Mouse (Mus musculus) ES-E14 (cell line): ENCODE measurements around the gene Itpk1. TPM values are rescaled to one million over a fixed set of nuclear protein-coding genes. Genes with fewer than 3 reads are reported as not detected.

Source experiments
- DNase-seq: peaks from one replicate; pipeline ENCODE4 v3.0.0-alpha.2; 2013; ENCODE audit warnings: low read depth, low spot score
- H3K27ac ChIP-seq: 2 replicates; pipeline ENCODE4 v1.5.1; 2012; ENCODE audit warnings: low read depth, mild to moderate bottlenecking, low read length, moderate library complexity, mixed read lengths; ENCODE audit not compliant: poor library complexity, insufficient read depth, severe bottlenecking
- H3K36me3 ChIP-seq: 2 replicates; pipeline ENCODE4 v1.6.1; 2012; ENCODE audit warnings: mild to moderate bottlenecking, low read length, moderate library complexity, mixed read lengths; ENCODE audit not compliant: control insufficient read depth, poor library complexity, insufficient read depth, severe bottlenecking
- H3K4me1 ChIP-seq, 2 experiments: fragments of 150-350 bp in 1 of 2; sonication (generic) in 1 of 2; 2 replicates each; pipeline ENCODE4 v1.6.1; 2012; ENCODE audit warnings: low read length in 2 of 2, mild to moderate bottlenecking in 1 of 2, mixed read lengths in 1 of 2; ENCODE audit not compliant: control insufficient read depth in 2 of 2, insufficient read depth in 2 of 2, poor library complexity in 1 of 2
- H3K4me3 ChIP-seq, 2 experiments: fragments of 150-350 bp in 1 of 2; sonication (generic) in 1 of 2; 2 replicates each; pipeline ENCODE4 v1.5.1; 2012; ENCODE audit warnings: low read length in 2 of 2, low read depth in 1 of 2, mild to moderate bottlenecking in 1 of 2, mixed read lengths in 1 of 2; ENCODE audit not compliant: insufficient read depth in 1 of 2, poor library complexity in 1 of 2, severe bottlenecking in 1 of 2
- H3K9ac ChIP-seq: 2 replicates; pipeline ENCODE4 v1.6.1; 2012; ENCODE audit warnings: low read depth, mild to moderate bottlenecking, low read length, mixed read lengths; ENCODE audit not compliant: poor library complexity, insufficient read depth, severe bottlenecking
- H3K9me3 ChIP-seq: fragments of 150-350 bp; sonication (generic); 2 replicates; pipeline ENCODE4 v1.6.1; 2012; ENCODE audit warnings: low read depth, mild to moderate bottlenecking, low read length; ENCODE audit not compliant: control insufficient read depth, insufficient read depth
- CHD2 ChIP-seq: IDR thresholded peaks from 2 replicates; pipeline ENCODE4 v1.6.1; 2014; ENCODE audit warnings: mild to moderate bottlenecking, low read depth, low read length, inconsistent platforms
- HCFC1 ChIP-seq: IDR thresholded peaks from 2 replicates; pipeline ENCODE4 v1.6.1; 2012; ENCODE audit warnings: low read length, inconsistent platforms, borderline replicate concordance; ENCODE audit not compliant: insufficient read depth
- MAFK ChIP-seq: IDR thresholded peaks from 2 replicates; pipeline ENCODE4 v1.6.1; 2014; ENCODE audit warnings: mild to moderate bottlenecking, low read depth, low read length, inconsistent platforms; ENCODE audit not compliant: insufficient read depth
- ZC3H11A ChIP-seq: IDR thresholded peaks from 2 replicates; pipeline ENCODE4 v1.6.1; 2012; ENCODE audit warnings: low read depth, mild to moderate bottlenecking, inconsistent platforms, low read length, borderline replicate concordance
- ZNF384 ChIP-seq: IDR thresholded peaks from 2 replicates; pipeline ENCODE4 v1.6.1; 2012; ENCODE audit warnings: low read depth, low read length, inconsistent platforms
- in situ Hi-C, 2 experiments: fragments of 600-800 bp; cut with MboI; formaldehyde crosslinking; loops; one replicate each; pipeline ENCODE4 v1.15.1; 2025; ENCODE audit warnings: low sequenced_read_pairs in 2 of 2, inconsistent platforms in 1 of 2; ENCODE audit not compliant: unreplicated experiment in 2 of 2
- total RNA-seq: library from RNA; depleted of rRNA; stranded (reverse); fragments of 300-350 nt; gene quantifications from 2 replicates; pipeline ENCODE4 v1.2.3, GENCODE M21; 2012

The Itpk1 gene
- total RNA-seq, 1 experiment: 33.1 TPM

GRCm38 (mm10) chr12:102710851-102711375 lies 6.2 kb upstream of the Itpk1 start:
- no peaks in the 10 kb centered on the region for H3K36me3 ChIP-seq
- no peak for DNase-seq

DNA sequence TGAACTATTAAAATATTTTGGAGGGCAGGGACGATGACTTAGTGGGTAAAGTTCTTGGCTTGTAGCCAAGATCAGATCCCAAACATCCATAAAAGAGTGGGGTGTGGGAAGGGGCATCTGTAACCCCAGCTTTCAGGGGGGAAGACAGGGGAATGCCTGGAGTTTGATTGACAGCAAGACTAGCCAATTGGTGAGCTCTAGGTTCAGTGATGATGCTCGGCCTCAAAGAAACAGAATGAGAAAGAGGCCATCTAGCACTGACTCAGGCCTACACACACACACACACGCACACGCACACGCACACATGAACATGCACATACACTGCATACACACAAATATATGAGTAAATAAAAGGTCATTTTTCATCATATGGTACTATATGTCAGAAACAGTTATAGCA lies 5.2 kb upstream of the Itpk1 start:
- in situ Hi-C loops: no loop called here
- H3K27ac ChIP-seq: no peak overlapping the region
- DNase-seq: no peak

More at GRCm38 (mm10) chr12:102710851-102711375, 6.2 kb upstream of the Itpk1 start:
- in situ Hi-C loops: no loop called here
- no peak overlapping the region for H3K4me3 ChIP-seq
- H3K27ac ChIP-seq: no peak overlapping the region
- no peak overlapping the region for H3K9ac ChIP-seq
- TF ChIP-seq ZC3H11A (no peak), CHD2 (no peak), ZNF384 (no peak)
- peaks cover 15 to 38% of the 10 kb centered on the region in 2 experiments for H3K4me1 ChIP-seq
- no peaks in the 10 kb centered on the region for H3K9me3 ChIP-seq

GRCm38 (mm10) chr12:102708220-102708619 lies 3.5 kb upstream of the Itpk1 start:
- in situ Hi-C loops: no loop called here
- Histone ChIP-seq H3K36me3 (no peaks in the 10 kb centered on the region), H3K27ac (peak overlapping the region; percentile 34; the same call in 1 of the 2 replicates), H3K9me3 (no peaks in the 10 kb centered on the region), H3K4me3 (no peak overlapping the region), H3K9ac (peak overlapping the region; percentile 63), H3K4me1 (peaks cover 8 to 32% of the 10 kb centered on the region in 2 experiments; a peak in 3 of 4 replicates)
- no peak for DNase-seq
- TF ChIP-seq CHD2 (no peak), MAFK (no peak), HCFC1 (no peak), ZC3H11A (no peak), ZNF384 (no peak)

More for the DNA sequence above, 5.2 kb upstream of the Itpk1 start:
- Histone ChIP-seq H3K4me1 (peaks cover 15 to 39% of the 10 kb centered on the region in 2 experiments), H3K9ac (no peak overlapping the region), H3K9me3 (no peaks in the 10 kb centered on the region), H3K4me3 (no peak overlapping the region), H3K36me3 (no peaks in the 10 kb centered on the region)
- TF ChIP-seq ZNF384 (no peak), ZC3H11A (no peak), CHD2 (no peak), MAFK (no peak), HCFC1 (no peak)

DNA sequence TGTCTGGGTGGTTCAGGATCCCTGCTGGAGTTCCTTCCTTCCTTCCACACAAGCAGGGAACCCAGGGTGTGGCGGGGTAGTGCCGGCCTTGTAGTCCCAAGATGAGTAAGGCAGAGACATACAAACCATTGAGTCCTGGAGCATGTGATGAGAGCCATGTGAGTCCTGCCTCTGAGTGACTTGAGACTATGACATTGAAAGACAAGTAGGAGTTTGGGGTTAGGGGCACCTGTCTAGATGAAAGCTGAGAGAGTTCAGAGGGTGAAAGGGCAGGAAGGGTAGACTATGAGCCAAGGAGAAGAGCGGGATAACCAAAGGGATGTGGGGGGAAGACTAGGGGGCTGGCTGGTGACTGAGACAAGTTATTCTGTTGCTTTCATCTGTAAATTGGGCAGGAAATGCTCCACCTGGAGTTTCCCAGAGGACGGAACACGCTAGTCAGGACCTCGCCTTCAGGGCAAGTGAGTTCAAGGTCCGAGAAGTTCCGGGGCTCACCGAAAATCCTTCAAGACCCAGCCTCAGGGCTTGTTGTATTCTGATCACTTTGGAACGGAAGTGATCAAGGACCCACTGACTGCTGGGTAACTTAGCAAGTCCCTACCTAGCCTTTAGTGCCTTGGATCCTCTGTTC lies 2.2 kb upstream of the Itpk1 start:
- TF ChIP-seq ZNF384: no peak
- TF ChIP-seq MAFK: no peak
- no peak for TF ChIP-seq CHD2
- no peak for TF ChIP-seq ZC3H11A
- TF ChIP-seq HCFC1: no peak
- DNase-seq: peak; percentile 83
- no peaks in the 10 kb centered on the region for H3K9me3 ChIP-seq
- in situ Hi-C loops: no loop called here
- peak overlapping the region; percentile 49; the same call in 1 of the 2 replicates for H3K9ac ChIP-seq
- H3K4me1 ChIP-seq: peaks cover 1 to 33% of the 10 kb centered on the region in 2 experiments; a peak in 3 of 4 replicates
- no peak overlapping the region for H3K4me3 ChIP-seq
- H3K36me3 ChIP-seq: no peaks in the 10 kb centered on the region
- peak overlapping the region; percentile 83 for H3K27ac ChIP-seq
